Mouse (Mus musculus) neural tube, embryonic 14.5 days (tissue): ENCODE measurements around the gene Gsg1l2. TPM values are rescaled to one million over a fixed set of nuclear protein-coding genes. Genes with fewer than 3 reads are reported as not detected.

Source experiments
- ATAC-seq: fragments of 200-750 bp; cut with Nextera tagmentation; 2 replicates; pipeline ENCODE4 v1.8.0; 2017; ENCODE audit warnings: low read depth, mild to moderate bottlenecking, moderate TSS enrichment, moderate library complexity
- H3K27ac ChIP-seq: fragments of 300-500 bp; sonication (generic); 2 replicates; pipeline ENCODE4 v1.5.1; 2014; ENCODE audit warnings: low read depth, mild to moderate bottlenecking, control low read depth, low read length, moderate library complexity, mixed read lengths
- H3K27me3 ChIP-seq: fragments of 300-500 bp; sonication (generic); 2 replicates; pipeline ENCODE4 v1.6.1; 2014; ENCODE audit warnings: low read length; ENCODE audit not compliant: control insufficient read depth, insufficient read depth
- H3K36me3 ChIP-seq: fragments of 300-500 bp; sonication (generic); 2 replicates; pipeline ENCODE4 v1.6.1; 2014; ENCODE audit warnings: low read length, mixed read lengths; ENCODE audit not compliant: control insufficient read depth, insufficient read depth
- H3K4me1 ChIP-seq: fragments of 300-500 bp; sonication (generic); 2 replicates; pipeline ENCODE4 v1.6.1; 2014; ENCODE audit warnings: low read length; ENCODE audit not compliant: control insufficient read depth, insufficient read depth
- H3K4me2 ChIP-seq: fragments of 300-500 bp; sonication (generic); 2 replicates; pipeline ENCODE4 v1.6.1; 2014; ENCODE audit warnings: mild to moderate bottlenecking, low read depth, low read length, control low read depth
- H3K4me3 ChIP-seq: fragments of 300-500 bp; sonication (generic); 2 replicates; pipeline ENCODE4 v1.5.1; 2014; ENCODE audit warnings: low read depth, low read length, control low read depth, mixed read lengths
- H3K9ac ChIP-seq: fragments of 300-500 bp; sonication (generic); replicated peaks from 2 replicates; pipeline ENCODE4 v1.6.1; 2014; ENCODE audit warnings: low read depth, mild to moderate bottlenecking, control low read depth, low read length, mixed read lengths
- H3K9me3 ChIP-seq: fragments of 300-500 bp; sonication (generic); 2 replicates; pipeline ENCODE4 v1.6.1; 2016; ENCODE audit warnings: low read length; ENCODE audit not compliant: control insufficient read depth
- WGBS: fragments of 180-500 bp; shearing (Covaris S2); extraction: QIAGEN DNeasy Blood & Tissue Kit; methylation state at CpG from one replicate; pipeline ENCODE4 v1.1.7; 2014; 5-methylcytosine and 5-hydroxymethylcytosine counted together
- polyA plus RNA-seq: library from polyadenylated mRNA; unstranded; fragments of >200 nt; fragmentation: Nextera tagmentation; extraction: Ambion mirVana; gene quantifications from 2 replicates; pipeline ENCODE4 v1.2.1, GENCODE M21; 2014

Gsg1l2 gene
- polyA plus RNA-seq, 1 experiment from 2014 or later = not detected

DNA sequence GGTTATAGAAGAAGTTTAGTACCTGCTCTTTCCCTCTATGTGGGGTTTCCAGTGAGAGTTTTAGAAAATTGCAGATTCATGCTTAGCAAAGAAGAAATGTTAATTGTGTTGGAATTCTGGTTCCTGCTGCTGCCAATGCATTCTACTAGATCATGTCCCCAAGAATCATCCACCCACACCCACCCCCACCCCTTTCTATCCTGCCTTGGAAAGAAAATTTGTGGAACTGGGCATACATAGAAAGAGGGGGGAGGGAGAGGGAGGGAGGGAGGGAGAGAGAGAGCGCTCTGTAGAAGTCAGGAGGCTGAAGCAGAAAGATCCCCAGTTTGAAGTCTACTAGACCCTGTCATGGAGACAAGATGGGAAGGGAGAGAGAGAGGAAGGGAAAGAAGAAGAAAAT lies 18.1 kb upstream of the Gsg1l2 start:
- no peak overlapping the region for H3K4me3 ChIP-seq
- H3K27ac ChIP-seq = no peak overlapping the region
- no peaks in the 10 kb centered on the region for H3K9me3 ChIP-seq
- H3K4me2 ChIP-seq = no peak overlapping the region
- no peaks in the 10 kb centered on the region for H3K4me1 ChIP-seq
- H3K36me3 ChIP-seq = no peaks in the 10 kb centered on the region
- H3K9ac ChIP-seq = no peak overlapping the region
- ATAC-seq = no peak
- H3K27me3 ChIP-seq = no peaks in the 10 kb centered on the region
- WGBS = 91% methylated on average over 1 of the region's 1 CpGs

DNA sequence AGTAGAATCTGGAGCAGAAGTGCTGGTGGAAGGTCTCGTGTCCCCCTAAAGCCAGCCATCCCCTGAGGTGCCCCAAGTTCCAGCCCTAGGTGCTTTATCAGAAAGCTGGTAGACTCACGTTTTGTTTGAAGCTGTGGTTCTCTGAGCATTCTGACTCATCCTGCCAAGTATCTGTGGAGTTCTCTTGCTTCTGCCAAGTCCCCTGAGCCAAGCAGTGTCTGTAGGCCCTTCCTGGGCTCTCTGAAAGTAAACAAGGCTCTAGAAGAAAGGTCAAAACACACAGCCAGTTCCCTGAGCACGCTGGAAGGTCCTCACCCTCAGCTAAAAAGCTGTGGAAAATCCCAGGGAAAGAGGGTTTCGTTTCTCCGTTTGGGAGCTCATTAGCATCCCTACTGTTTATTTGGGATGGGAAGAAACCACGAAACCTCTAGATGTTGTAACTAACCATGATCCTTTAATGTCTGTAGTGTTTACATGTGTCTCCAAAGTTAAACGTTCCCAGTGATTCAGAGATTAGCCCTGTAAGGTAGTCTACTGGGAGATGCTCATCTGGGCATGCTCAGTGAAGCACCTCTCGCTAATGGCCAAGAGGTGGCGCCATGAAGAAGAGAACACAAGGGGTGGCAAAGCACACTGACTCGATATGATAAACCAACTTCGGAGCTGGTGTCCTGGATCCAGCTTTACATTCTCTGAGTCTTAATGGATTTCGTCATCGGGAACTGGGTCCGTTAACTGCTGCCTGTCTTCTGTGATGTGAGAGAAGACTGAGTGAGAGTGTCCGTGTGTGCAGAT lies 16.8 kb upstream of the Gsg1l2 start:
- H3K4me3 ChIP-seq = no peak overlapping the region
- no peaks in the 10 kb centered on the region for H3K4me1 ChIP-seq
- H3K9ac ChIP-seq = no peak overlapping the region
- H3K27ac ChIP-seq = no peak overlapping the region
- no peak overlapping the region for H3K4me2 ChIP-seq
- no peaks in the 10 kb centered on the region for H3K36me3 ChIP-seq
- no peaks in the 10 kb centered on the region for H3K9me3 ChIP-seq
- no peaks in the 10 kb centered on the region for H3K27me3 ChIP-seq
- no peak for ATAC-seq
- 81% methylated on average over 15 of the region's 15 CpGs for WGBS

DNA sequence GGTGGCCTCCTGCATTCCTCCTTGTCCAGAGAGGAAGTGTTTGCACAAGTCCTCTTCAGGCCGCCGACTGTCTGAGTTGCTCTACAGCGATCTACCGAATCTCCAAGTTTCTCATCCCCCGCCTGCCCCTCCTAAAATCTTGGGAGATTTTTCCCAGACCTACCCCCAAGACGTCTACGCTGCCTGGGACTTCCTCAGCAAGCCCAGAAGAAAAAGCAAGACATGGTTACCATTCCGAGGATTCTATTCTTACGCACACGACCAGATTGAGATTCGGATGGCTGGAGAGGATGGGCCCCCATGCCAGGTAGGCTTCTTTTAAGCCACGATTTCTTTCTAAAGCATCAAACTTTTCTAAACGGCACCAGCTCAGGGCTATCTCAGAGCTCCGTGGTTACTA lies 3.4 kb upstream of the Gsg1l2 start, which contains the start of gene Glp2r:
Gene Glp2r (minus strand): TSS at position 101 of the 400 bp plus-strand sequence.
- Histone ChIP-seq H3K4me3 (no peak within 1 kb of the TSS), H3K27ac (no peak within 1 kb of the TSS), H3K9ac (no peak within 1 kb of the TSS), H3K36me3 (no peaks in the 10 kb centered on the region), H3K4me2 (no peak within 1 kb of the TSS), H3K9me3 (no peaks in the 10 kb centered on the region), H3K4me1 (no peaks in the 10 kb centered on the region), H3K27me3 (no peaks in the 10 kb centered on the region)
- ATAC-seq = no peak
- 88% methylated on average over 14 of the region's 14 CpGs for WGBS

DNA sequence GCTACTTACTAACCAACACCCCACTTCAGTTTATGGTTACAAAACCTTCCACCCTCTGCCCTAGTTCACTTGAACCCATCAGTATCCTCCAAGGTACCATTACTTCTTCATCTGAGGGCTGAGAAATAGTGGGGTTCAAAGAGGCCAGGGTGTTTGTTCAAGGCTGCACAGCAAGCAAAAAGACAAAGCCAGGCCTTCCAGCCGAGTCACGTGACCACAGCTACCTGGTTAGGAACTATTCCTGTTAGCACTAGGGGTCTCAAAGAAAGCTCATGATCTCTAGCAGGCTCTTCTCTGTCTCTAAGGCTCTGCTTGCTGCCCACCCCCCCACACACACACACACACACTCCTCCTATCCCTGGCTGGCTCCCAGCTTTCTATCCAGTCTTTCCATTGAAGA lies 2.7 kb upstream of the Gsg1l2 start:
- Histone ChIP-seq H3K4me1 (no peaks in the 10 kb centered on the region), H3K9me3 (no peaks in the 10 kb centered on the region), H3K9ac (no peak overlapping the region), H3K4me3 (no peak overlapping the region), H3K36me3 (no peaks in the 10 kb centered on the region), H3K27me3 (no peaks in the 10 kb centered on the region), H3K4me2 (no peak overlapping the region), H3K27ac (no peak overlapping the region)
- ATAC-seq = no peak
- WGBS = 89% methylated on average over 2 of the region's 2 CpGs

DNA sequence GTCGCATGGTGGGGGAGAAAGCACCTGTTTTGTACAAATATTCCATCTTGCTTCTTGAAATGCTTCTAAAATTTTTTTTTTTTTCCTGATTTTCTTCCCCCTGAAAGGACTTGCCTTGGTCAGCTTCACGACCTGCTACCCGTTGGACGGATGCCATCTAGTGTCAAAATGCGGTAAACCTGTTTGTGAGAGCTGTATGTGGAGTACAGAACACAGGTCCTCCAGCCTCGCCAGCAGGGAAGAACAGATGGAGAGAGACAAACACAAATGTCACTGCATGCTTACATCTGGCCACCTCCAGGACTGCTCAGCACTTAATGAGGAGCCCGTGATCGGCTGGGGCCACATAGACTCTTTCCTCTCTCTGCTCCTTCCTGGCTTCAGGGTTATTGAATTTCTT lies 1.8 kb upstream of the Gsg1l2 start:
- no peak overlapping the region for H3K4me2 ChIP-seq
- WGBS = 22% methylated on average over 8 of the region's 8 CpGs
- H3K27me3 ChIP-seq = no peaks in the 10 kb centered on the region
- H3K4me3 ChIP-seq = no peak overlapping the region
- H3K36me3 ChIP-seq = no peaks in the 10 kb centered on the region
- no peaks in the 10 kb centered on the region for H3K9me3 ChIP-seq
- H3K4me1 ChIP-seq = no peaks in the 10 kb centered on the region
- ATAC-seq = no peak
- H3K27ac ChIP-seq = no peak overlapping the region
- H3K9ac ChIP-seq = no peak overlapping the region

DNA sequence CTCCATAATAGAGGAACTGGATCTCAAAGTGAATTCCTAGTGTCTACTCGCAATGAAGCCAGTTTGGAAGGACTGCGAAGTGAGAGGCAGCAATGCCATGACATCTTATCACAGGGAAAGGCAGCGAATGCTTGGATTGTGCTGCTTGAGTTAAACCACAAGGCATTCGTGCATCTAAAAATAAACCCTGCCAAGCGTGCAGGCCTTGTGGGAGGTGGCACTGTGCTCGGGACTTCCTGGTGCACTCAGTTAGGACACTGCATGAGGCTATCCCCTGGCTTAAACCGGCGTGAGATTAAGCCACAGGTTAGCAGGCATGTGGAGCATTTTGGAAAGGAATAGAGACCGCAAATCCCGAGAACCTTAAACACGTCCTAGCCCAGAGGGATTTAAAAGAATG lies 15.8 kb downstream of the Gsg1l2 start:
- ATAC-seq = no peak

DNA sequence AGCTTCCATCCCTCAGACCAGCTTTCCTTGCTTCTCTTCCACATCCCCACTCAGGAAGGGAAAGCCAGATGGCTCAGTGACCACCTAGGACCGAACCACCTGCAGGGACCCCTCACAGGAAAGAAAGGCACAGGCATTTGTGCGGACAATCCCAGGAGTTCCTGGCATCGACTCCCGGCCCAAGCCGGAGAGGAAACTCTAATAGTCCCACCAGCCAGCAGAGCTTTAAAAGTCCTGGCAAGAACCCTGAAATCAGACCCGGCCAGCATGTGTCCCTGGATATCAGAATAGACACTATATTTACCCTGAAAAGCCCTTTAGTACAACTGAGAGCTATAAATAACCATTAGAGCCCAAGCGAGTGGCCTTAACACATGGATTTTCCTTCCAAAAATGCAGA lies 23.5 kb downstream of the Gsg1l2 start, which contains the start of gene Dhrs7c:
Gene Dhrs7c (plus strand): TSS at position 257 of the 400 bp plus-strand sequence.
- Histone ChIP-seq H3K9me3 (no peaks in the 10 kb centered on the region), H3K36me3 (no peaks in the 10 kb centered on the region), H3K27me3 (no peaks in the 10 kb centered on the region), H3K4me3 (no peak within 1 kb of the TSS), H3K4me1 (no peaks in the 10 kb centered on the region), H3K4me2 (no peak within 1 kb of the TSS), H3K9ac (no peak within 1 kb of the TSS), H3K27ac (no peak within 1 kb of the TSS)
- 69% methylated on average over 7 of the region's 7 CpGs for WGBS
- ATAC-seq = no peak

More for the DNA sequence above, 15.8 kb downstream of the Gsg1l2 start:
- no peaks in the 10 kb centered on the region for H3K4me1 ChIP-seq
- H3K27me3 ChIP-seq = no peaks in the 10 kb centered on the region
- H3K36me3 ChIP-seq = no peaks in the 10 kb centered on the region
- no peak overlapping the region for H3K9ac ChIP-seq
- no peak overlapping the region for H3K27ac ChIP-seq
- no peak overlapping the region for H3K4me3 ChIP-seq
- H3K4me2 ChIP-seq = no peak overlapping the region
- 89% methylated on average over 11 of the region's 11 CpGs for WGBS
- no peaks in the 10 kb centered on the region for H3K9me3 ChIP-seq

DNA sequence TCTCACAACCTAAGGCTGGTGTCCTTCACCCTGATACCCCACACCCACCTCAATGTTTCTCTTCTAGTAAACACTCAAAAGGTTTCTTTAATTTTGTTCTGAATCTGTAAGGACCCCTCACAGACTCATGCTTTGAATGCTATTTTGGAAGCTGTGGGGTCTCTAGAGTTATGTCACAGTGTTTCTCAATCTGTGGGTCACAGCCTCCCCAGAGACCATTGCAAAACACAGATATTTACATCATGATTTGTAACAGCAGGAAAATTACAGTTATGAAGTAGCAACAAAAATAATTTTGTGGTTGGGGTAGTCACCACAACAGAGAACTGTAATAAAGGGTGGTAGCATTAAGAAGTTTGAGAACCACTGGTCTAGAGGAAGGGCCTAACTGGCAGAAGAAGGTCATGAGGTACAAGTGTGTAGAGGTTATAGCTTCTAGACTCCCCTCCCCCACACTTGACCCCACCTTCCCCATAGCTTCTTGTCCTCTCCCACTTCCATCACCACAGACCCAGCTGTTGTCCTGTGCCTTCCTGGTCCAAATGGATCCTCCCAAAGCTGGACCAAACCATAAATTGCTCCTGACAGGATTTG lies 25.8 kb downstream of the Gsg1l2 start:
- Histone ChIP-seq H3K9ac (no peak overlapping the region), H3K36me3 (no peaks in the 10 kb centered on the region), H3K9me3 (no peaks in the 10 kb centered on the region), H3K4me3 (no peak overlapping the region), H3K27ac (no peak overlapping the region), H3K27me3 (no peaks in the 10 kb centered on the region), H3K4me1 (no peaks in the 10 kb centered on the region), H3K4me2 (no peak overlapping the region)
- ATAC-seq = no peak

DNA sequence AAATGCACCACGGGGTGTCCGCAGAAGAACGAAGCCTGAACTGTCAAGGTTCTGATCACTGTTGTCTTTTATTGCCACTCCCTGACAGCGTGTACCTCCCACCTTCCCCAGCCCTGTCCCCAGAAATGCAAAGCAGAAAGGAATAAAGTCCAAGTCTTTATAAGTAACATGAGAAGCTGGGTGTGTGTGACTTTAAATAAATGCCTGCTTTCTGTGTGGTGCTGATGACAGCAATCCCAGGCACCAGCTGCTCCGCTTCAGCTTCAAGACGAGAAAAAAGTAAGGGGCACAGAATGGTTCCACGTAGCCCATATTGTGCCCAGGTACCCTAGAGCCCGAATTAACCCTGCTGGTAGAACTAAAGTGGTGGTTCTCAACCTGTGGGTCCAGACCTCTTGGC lies 26.8 kb downstream of the Gsg1l2 start:
- ATAC-seq = no peak
- H3K9ac ChIP-seq = no peak overlapping the region

More for the DNA sequence above, 26.8 kb downstream of the Gsg1l2 start:
- Histone ChIP-seq H3K27me3 (no peaks in the 10 kb centered on the region), H3K4me1 (no peaks in the 10 kb centered on the region), H3K4me3 (no peak overlapping the region), H3K9me3 (no peaks in the 10 kb centered on the region), H3K36me3 (no peaks in the 10 kb centered on the region), H3K27ac (no peak overlapping the region), H3K4me2 (no peak overlapping the region)
- 72% methylated on average over 8 of the region's 8 CpGs for WGBS
